Mouse (Mus musculus) gastrocnemius, postnatal 36 days (tissue): ENCODE measurements around the gene Mgmt. TPM values are rescaled to one million over a fixed set of nuclear protein-coding genes. Genes with fewer than 3 reads are reported as not detected.
A peak's percentile ranks its signal among the peaks of the same experiment; 100 is the strongest.

ENCODE experiments used
- DNase-seq, 2 experiments: peaks; one replicate each; pipeline ENCODE4 v3.0.0; 2022
- intact Hi-C: fragments of 180-260 bp; cut with DNase I; formaldehyde crosslinking; loops from one replicate; pipeline ENCODE4 v1.15.1; 2025
- long read RNA-seq, 2 experiments: library from polyadenylated mRNA; stranded (forward); transcript quantifications; one replicate each; pipeline ENCODE4 v2.0.0; 2021
- total RNA-seq, 2 experiments: library from RNA; stranded (reverse); gene quantifications; 2 replicates each; pipeline ENCODE4 v1.2.3; 2021

Gene Mgmt
- 1 to 10 TPM; 2.4 to 2.7 TPM for total RNA-seq
- long read RNA-seq, experiment 1, transcript Mgmt-201 (5 exons, 2,894 nt): major isoform, 6 of 10 reads
- long read RNA-seq, experiment 1, partial matches to known transcripts: 4 of 10 reads
- long read RNA-seq, experiment 1, other reads (novel, unspliced or antisense): 0 of 10 reads
- long read RNA-seq, experiment 2, transcript Mgmt-201 (5 exons, 2,894 nt): major isoform, 11 of 13 reads
- long read RNA-seq, experiment 2, partial matches to known transcripts: 1 of 13 reads
- long read RNA-seq, experiment 2, other reads (novel, unspliced or antisense): 1 of 13 reads

- peak; percentile 88 to 91 for DNase-seq
- intact Hi-C loops: no loop called here
Observed at GRCm38 (mm10) chr7:136894106-136894986, at the start of gene Mgmt. Gene Mgmt (plus strand): TSS chr7:136894614.

- DNase-seq: no peak
- intact Hi-C loops: no loop called here
Observed at GRCm38 (mm10) chr7:136844835-136845234, 49.6 kb upstream of the Mgmt start.

GRCm38 (mm10) chr7:136845321-136845720 is 49.1 kb upstream of the Mgmt start:
- DNase-seq: no peak
- intact Hi-C loops: no loop called here

GRCm38 (mm10) chr7:136846086-136846620 is 48.3 kb upstream of the Mgmt start:
- intact Hi-C loops: no loop called here
- DNase-seq: no peak

GRCm38 (mm10) chr7:136847601-136848000 is 46.8 kb upstream of the Mgmt start:
- intact Hi-C loops: no loop called here
- no peak for DNase-seq

- intact Hi-C loops: no loop called here
- no peak for DNase-seq
Observed at GRCm38 (mm10) chr7:136848761-136849160, 45.7 kb upstream of the Mgmt start.

- intact Hi-C loops: no loop called here
- no peak for DNase-seq
Observed at GRCm38 (mm10) chr7:136849811-136850210, 44.6 kb upstream of the Mgmt start.

- intact Hi-C loops: no loop called here
- no peak for DNase-seq
Observed at GRCm38 (mm10) chr7:136850339-136850738, 44.1 kb upstream of the Mgmt start.

- DNase-seq: no peak
- intact Hi-C loops: no loop called here
Observed at GRCm38 (mm10) chr7:136851946-136852345, 42.5 kb upstream of the Mgmt start.

- DNase-seq: no peak
- intact Hi-C loops: no loop called here
Observed at GRCm38 (mm10) chr7:136852721-136853120, 41.7 kb upstream of the Mgmt start.

- intact Hi-C loops: no loop called here
- DNase-seq: no peak
Observed at GRCm38 (mm10) chr7:136864677-136865463, 29.5 kb upstream of the Mgmt start.

GRCm38 (mm10) chr7:136865876-136866275 is 28.5 kb upstream of the Mgmt start:
- intact Hi-C loops: no loop called here
- no peak for DNase-seq

GRCm38 (mm10) chr7:136866535-136866934 is 27.9 kb upstream of the Mgmt start:
- intact Hi-C loops: no loop called here
- DNase-seq: no peak

- intact Hi-C loops: no loop called here
- no peak for DNase-seq
Observed at GRCm38 (mm10) chr7:136871535-136871934, 22.9 kb upstream of the Mgmt start.

- intact Hi-C loops: no loop called here
- no peak for DNase-seq
Observed at GRCm38 (mm10) chr7:136872059-136872458, 22.4 kb upstream of the Mgmt start.

- DNase-seq: no peak
- intact Hi-C loops: no loop called here
Observed at GRCm38 (mm10) chr7:136874396-136874795, 20.0 kb upstream of the Mgmt start.

- intact Hi-C loops: no loop called here
- DNase-seq: peak in 1 of 2 experiments; percentile 27
Observed at GRCm38 (mm10) chr7:136880386-136880785, 14.0 kb upstream of the Mgmt start.

GRCm38 (mm10) chr7:136888161-136888560 is 6.3 kb upstream of the Mgmt start:
- DNase-seq: no peak

GRCm38 (mm10) chr7:136895356-136895755 is 942 bp downstream of the Mgmt start:
- intact Hi-C loops: no loop called here
- DNase-seq: no peak

More at GRCm38 (mm10) chr7:136888161-136888560, 6.3 kb upstream of the Mgmt start:
- intact Hi-C loops: no loop called here

- intact Hi-C loops: no loop called here
- no peak for DNase-seq
Observed at GRCm38 (mm10) chr7:136895851-136896250, 1.4 kb downstream of the Mgmt start.

- intact Hi-C loops: no loop called here
- no peak for DNase-seq
Observed at GRCm38 (mm10) chr7:136897481-136897880, 3.1 kb downstream of the Mgmt start.
